Mouse (Mus musculus) right cerebral cortex, postnatal 36 days (tissue): ENCODE data around the gene Tada3.
"Not testable (repeated sequence)": the region's sequence is repeated elsewhere in the genome, so short reads cannot be mapped to it uniquely, and the experiment has no call there.

ENCODE experiments used
- DNase-seq, 2 experiments: peaks; one replicate each; pipeline ENCODE4 v3.0.0; 2022; ENCODE audit warnings: low spot score in 2 of 2, mixed read lengths in 1 of 2

Tada3 gene

DNA sequence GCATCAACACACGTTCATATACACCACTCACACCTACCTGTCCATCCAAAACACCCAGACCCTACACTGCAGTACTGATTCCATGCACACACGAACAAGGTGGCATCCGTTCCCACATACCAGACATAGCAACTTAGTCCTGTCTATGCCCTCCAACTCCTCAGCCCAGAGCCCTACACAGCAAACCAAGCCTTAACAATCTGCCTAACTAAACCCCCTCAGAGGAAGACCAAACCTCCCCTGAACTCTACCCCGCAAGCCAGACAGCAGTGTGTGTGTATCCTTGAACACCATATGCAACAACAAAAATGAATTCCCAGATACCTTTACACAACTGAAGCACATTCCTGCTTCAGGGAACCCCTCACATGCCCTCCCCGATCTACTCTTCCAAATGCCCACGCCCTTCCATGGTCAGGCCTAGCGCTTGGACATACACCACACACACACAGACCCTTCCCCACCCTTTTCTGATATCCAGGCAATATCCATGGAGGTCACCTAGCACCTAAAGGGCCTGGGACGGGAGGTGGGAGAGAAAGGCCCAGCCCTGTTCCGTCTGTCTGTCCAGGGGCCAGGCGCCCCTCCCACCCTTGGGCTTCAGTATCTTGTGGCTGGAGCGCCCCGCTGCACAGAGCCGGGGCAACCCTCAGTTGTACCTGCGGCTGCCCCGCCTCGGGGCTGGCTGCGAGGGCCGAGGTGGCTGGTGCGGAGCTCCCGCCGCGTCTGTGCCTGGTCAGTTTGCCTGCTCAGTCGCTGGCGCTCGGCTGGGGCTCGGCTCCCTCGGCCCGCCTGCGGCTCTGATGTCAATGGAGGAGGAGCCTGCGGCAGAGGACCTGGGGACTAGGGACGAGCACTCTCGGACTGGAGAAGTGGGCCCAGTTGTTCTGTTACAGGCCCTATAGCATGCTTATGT is 34.2 kb downstream of the Tada3 start, which contains the start of gene Camk1:
TSS of gene Camk1 (minus strand) at position 808 of the 916 bp plus-strand sequence.
- DNase-seq: peak; percentile 66 to 68

DNA sequence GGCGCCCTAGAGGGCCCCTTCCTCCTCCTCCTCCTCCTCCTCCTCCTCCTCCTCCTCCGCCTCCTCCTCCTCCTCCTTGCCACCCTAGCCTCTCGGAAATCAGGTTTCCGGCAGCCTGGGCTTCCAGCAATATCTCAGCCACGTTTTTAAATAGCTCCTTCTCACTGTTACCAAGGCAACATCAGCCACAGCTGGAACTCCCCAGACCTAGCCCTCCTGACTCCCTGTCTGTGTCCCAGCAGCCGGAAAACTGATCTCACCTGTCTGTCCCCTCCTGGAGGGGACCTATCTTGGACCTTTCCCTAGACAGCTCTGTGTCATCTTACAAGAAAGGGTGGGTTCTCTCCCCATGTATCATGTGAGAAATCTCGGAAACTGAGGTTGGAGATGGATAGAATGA is 35.4 kb downstream of the Tada3 start:
- no peak for DNase-seq

DNA sequence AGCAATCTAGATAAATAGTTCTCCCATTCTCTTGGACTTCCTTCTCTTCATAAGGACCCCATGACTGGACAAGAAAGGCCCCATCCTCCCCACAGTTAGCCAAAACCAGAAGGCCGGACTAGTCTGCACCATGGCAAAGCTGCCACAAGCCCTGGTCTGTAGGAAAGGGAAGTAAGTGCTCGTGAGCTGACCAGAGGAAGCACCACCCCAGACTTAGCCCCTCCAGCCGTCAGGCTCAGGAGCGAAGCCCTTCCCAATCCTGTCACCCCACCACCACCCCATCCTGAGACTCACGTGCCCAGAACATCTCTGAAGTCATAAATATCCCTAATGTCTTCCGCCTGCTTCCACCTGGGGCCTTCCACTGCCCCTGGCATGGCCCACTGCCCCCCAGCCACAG is 36.1 kb downstream of the Tada3 start:
- DNase-seq: no peak

DNA sequence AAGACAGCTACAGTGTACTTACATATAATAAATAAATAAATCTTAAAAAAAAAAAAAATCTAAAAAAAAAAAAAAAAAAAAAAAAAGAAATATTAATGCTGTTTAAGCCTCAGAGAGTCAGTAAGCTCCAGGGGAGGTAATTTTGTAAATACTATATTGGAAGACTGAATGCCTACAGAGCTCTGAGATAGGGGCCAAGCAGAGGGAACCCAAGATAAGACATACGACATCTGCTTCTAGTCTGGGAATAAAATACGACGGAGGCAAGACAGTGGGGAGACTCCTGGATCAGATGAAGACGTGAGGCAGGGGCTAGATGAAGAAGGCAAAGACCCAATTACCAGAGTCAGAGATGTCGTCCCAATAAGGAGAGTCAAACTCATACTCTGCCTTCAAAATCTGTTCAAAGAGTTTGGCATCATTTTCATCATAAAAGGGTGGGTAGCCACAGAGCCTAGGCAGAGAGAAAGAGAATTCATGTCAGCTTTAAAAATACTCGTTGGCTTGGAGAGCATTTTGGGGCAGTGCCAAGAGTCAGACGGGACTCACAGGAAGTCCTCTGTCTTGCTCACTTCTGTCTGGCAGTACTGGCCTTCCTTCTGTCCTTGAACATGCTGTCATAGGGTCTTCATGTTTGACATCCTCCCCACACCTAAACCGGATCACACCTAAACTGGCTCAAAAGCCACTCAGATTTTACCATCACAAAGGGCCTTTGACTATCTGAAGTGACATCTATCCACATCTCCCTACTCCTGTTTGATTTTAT is 40.6 kb downstream of the Tada3 start:
- DNase-seq: no peak

DNA sequence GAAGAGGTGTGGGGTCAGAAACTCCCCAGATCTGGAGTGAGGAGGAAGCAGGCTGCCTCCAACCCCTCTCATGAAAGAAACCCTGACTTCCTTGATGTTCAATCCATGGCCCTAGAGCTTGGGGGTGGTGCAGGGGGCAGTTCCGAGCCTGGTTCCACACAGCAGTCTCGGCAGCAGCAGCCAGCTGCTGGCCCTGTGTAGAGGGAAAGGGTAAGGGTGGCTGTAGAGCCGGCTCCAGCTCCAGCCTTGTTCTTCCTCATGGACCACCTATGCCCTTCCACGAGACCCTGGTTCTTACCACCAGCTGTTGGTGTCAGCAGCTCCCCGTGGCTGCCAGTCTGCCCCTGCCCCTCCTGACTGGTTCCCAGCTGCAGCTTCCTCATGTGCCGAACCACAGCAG is 43.5 kb downstream of the Tada3 start:
- DNase-seq: no peak

DNA sequence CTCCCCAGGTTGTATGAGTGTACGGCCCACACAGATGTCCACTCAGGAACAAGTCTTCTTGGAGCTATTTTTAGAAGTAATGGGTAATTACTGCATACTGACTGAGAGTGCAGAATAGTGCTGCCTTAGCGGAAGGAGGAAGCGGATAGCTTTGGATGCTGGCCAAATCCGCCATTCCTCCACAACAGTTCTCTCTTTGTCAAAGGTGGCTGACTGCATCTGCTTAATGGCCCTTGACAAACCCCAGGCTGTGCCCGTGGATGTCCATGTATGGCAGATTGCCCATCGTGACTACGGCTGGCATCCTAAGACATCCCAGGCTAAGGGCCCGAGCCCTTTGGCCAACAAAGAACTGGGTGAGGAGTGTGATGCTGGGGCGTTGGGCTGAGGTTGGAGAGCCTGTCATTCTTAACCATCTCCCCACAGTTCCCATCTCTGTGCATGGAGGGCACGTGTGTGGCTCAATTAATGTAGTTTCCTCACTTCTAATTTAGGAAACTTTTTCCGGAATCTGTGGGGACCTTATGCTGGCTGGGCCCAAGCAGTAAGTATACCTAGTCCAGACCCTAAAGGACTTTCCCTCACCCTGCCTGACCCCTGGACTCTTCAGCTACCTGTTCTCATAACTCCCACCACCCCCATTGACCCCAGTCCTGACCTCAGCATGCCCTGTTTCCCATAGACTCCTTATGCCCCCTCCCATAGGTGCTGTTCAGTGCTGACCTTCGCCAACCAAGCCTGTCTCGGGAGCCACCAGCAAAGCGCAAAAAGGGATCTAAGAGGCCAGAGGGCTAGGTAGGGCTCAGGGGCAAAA is 44.3 kb downstream of the Tada3 start:
- DNase-seq: peak; percentile 53 to 65

DNA sequence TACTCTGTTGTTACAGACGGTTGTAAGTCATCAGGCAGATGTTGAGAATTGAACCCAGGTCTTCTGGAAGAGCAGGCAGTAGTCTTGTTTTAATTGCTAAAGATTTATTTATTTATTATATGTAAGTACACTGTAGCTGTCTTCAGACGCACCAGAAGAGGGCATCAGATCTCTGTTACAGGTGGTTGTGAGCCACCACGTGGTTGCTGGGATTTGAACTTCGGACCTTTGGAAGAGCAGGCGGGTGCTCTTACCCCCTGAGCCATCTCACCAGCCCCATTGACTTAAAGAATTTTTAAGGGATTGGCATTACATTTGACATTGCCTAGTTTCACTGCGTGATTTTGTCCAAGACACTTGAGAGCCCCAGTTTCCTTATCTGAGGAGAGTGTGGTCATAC is 44.9 kb downstream of the Tada3 start:
- not testable (repeated sequence) for DNase-seq

DNA sequence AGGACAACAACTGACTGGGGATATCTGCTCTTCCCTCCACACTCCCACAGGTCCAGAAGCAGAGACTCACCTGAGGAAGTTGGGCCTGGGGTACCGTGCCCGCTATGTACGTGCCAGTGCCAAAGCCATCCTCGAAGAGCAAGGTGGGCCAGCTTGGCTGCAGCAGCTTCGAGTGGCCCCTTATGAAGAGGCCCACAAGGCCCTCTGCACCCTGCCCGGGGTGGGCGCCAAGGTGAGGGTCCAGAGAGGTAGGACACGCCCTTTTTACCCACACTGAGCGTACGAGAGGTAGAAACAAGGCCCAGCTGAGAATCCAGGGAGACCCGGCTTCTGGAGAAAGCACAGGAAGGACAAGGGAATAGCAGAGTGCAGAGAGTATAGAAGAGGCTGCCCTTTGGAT is 46.0 kb downstream of the Tada3 start:
- DNase-seq: no peak

DNA sequence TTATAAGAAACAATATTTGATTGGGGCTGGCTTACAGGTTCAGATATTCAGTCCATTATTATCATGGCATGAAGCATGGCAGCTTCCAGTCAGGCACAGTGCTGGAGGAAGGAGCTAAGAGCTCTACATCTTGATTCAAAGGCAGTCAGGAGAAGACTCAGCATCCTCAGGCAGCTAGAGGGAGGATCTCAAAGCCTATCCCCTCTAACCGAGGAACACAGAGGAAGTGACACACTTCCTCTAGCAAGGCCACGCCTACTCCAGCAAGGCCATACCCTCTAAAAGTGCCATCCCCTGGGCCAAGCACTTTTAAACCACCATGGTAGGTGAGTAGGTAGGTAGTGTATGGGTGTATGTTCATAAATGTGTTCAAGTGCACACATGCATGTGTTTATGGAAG is 47.1 kb downstream of the Tada3 start:
- DNase-seq: no peak

DNA sequence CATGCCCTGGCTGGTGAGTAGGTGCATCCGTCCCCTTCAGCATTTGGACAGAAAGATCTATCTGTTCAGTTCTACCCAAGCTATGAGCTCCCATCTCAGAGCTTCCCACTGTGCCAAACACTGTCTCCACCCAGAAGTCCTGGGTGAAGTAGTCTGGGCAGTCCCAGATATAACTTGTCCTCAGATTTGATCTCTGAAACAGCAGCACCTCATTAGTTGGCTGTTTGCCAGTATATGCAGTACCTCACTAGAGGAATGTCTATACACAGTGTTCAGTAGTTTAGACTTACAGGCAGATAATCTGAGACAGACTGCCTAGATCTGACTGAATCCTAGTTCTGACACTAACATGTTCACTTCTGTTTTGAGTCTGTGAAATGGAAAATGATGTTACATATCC is 48.3 kb downstream of the Tada3 start:
- DNase-seq: no peak

DNA sequence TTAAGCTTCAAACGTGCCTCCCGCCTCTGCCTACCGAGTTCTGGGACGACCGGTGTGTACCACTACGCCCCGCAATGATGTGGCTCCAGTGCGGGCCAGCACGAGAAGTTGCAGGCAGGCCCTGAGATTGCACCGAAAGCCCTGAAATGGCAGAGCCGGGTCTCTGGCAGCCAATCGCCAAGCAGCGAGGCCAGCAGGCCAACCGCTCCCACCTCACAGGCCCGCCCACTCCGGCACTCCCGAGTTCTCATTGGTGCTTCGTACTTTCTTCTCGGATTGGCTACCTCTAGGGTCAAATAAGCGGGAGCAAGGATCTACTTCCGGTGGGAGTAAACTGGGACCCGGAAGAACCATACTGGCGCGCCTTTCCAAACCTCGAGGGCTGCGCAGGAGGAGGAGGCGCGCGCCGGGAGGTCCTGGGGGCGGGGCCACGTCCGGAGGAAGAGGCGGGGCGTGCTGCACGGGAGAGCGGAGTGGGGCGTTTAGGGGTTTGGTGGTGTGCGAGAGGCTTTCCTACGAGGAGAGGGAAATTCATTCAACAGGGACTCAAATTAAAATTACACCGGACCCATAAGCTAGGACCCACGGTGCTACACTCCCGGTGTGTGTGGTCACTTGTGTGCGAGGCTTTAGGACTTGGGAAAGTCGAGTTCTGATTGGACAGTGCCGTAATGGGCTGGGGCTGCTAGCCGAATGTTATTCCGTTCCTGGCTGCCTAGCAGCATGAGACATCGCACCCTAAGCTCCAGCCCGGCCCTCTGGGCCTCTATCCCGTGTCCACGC is 51.0 kb downstream of the Tada3 start, which contains the start of gene Ogg1:
TSS of gene Ogg1 (plus strand) at position 440 of the 783 bp plus-strand sequence.
- DNase-seq: peak; percentile 98 to 99
